20 mouse cellular contexts compared by ENCODE assay signal in genomic region chr16:11894877-11895276, GRCm38 (mm10). TPM values are rescaled to one million over a fixed set of nuclear protein-coding genes. Genes with fewer than 3 reads are reported as not detected.
DNase-seq lines count a peak whose midpoint lies in the region; ATAC-seq lines count a peak whose summit lies in the region.
"Had no signal": no experiment of that assay in that cellular context is flagged by ENCODE, and none has a peak within 500 bp of the region (broad histone marks: within the 10 kb centered on the region; RNA-seq: fewer than 3 reads in every experiment).

No protein-coding gene starts in this region.

- H3K27me3 ChIP-seq in embryonic facial prominence, embryonic 10.5 days (replicated peaks; ENCODE audit: low read depth, poor library complexity, severe bottlenecking), result no peaks in the 10 kb centered on the region
- H3K27me3 ChIP-seq: heart, embryonic 12.5 days; neural tube, embryonic 13.5 days had no signal

- 89% methylated on average over 3 of the region's 3 CpGs for whole genome bisulfite sequencing in embryonic facial prominence, embryonic 10.5 days

- no peaks in the 10 kb centered on the region for H3K36me3 ChIP-seq in embryonic facial prominence, embryonic 10.5 days (replicated peaks)
- H3K36me3 ChIP-seq: hindbrain, embryonic 10.5 days; midbrain, embryonic 10.5 days; neural tube, embryonic 13.5 days had no signal

- no peak overlapping the region for H3K4me3 ChIP-seq in embryonic facial prominence, embryonic 10.5 days
- H3K4me3 ChIP-seq: heart, embryonic 12.5 days; hindbrain, embryonic 10.5 days; midbrain, embryonic 10.5 days; neural tube, embryonic 13.5 days had no signal

- no peaks in the 10 kb centered on the region for H3K9me3 ChIP-seq in embryonic facial prominence, embryonic 10.5 days
- H3K9me3 ChIP-seq: heart, embryonic 12.5 days; hindbrain, embryonic 10.5 days; midbrain, embryonic 10.5 days; neural tube, embryonic 13.5 days had no signal

- no peaks in the 10 kb centered on the region for H3K4me1 ChIP-seq in embryonic facial prominence, embryonic 10.5 days
- H3K4me1 ChIP-seq: hindbrain, embryonic 10.5 days; midbrain, embryonic 10.5 days; neural tube, embryonic 13.5 days had no signal

- intact Hi-C loops in left cerebral cortex, postnatal 4 days (cut with DNase I), result no loop called here

- ATAC-seq in frontal cortex, adult (ENCODE audit: low TSS enrichment), result peak; percentile 70
- ATAC-seq: inflammation-experienced regulatory T-cells, adult 6 months had no signal

- no peak overlapping the region for H3K27ac ChIP-seq in embryonic facial prominence, embryonic 10.5 days (replicated peaks)
- H3K27ac ChIP-seq: hindbrain, embryonic 10.5 days; midbrain, embryonic 10.5 days; neural tube, embryonic 13.5 days had no signal

- DNase-seq in adrenal gland, adult (ENCODE audit: inconsistent age in 2 of 2, low spot score in 1 of 2), result peak; percentile 39 to 51
- DNase-seq in adrenal gland, adult 8-10 months, result no peak
- DNase-seq in frontal cortex, postnatal 10 days (ENCODE audit: low spot score in 2 of 2), result no peak
- DNase-seq in left cerebral cortex, postnatal 4 days, result peak; percentile 46
- no peak for DNase-seq in left cerebral cortex, adult 11 months (ENCODE audit: low spot score)
- peak; percentile 74 for DNase-seq in brain, adult 2 months (ENCODE audit: low read depth, low spot score)
- DNase-seq in embryonic facial prominence, embryonic 10.5 days (ENCODE audit: low spot score), result no peak
- DNase-seq: cerebellum, adult 9-10 months; gastrocnemius, postnatal 36 days; kidney, adult 9 months; kidney, postnatal 36 days; liver; lung, adult 2 months; lung, postnatal 4 days had no signal

RNA-seq across cellular contexts. Expression of gene Cpped1, which starts 14.4 kb away (rescaled TPM):
- total RNA-seq in adrenal gland, adult 8-10 months (2022), result 10 to 100 TPM; 49.5 to 56.3 (median 50.5) TPM
- total RNA-seq in left cerebral cortex, postnatal 4 days (2021), result 10 to 100 TPM; 17.0 to 18.8 TPM
- polyA plus RNA-seq in embryonic facial prominence, embryonic 10.5 days (2016; fragmentation: Nextera tagmentation; extraction: Ambion mirVana), result 15.0 and 15.5 TPM in 2 replicates

Comparison
In these comparisons a context has a peak if more than half of its experiments do, and no peak if none do; other contexts are left out.
1. DNase-seq: peak in adrenal gland, adult (2 of 2), left cerebral cortex, postnatal 4 days (single experiment) and brain, adult 2 months (single experiment); none in adrenal gland, adult 8-10 months (single experiment), frontal cortex, postnatal 10 days (0 of 2), left cerebral cortex, adult 11 months (single experiment) and embryonic facial prominence, embryonic 10.5 days (single experiment).